Mouse (Mus musculus) liver, postnatal 0 days (tissue): ENCODE data around the gene Riox1. TPM values are rescaled to one million over a fixed set of nuclear protein-coding genes. Genes with fewer than 3 reads are reported as not detected.
A peak's percentile ranks its signal among the peaks of the same experiment; 100 is the strongest.

Experiments used
- ATAC-seq: fragments of 200-750 bp; cut with Nextera tagmentation; 2 replicates; pipeline ENCODE4 v1.8.0; 2017; ENCODE audit warnings: mild to moderate bottlenecking, moderate library complexity
- DNase-seq: peaks from one replicate; pipeline ENCODE4 v3.0.0-alpha.2; 2016
- H3K27ac ChIP-seq: fragments of 300-500 bp; sonication (generic); 2 replicates; pipeline ENCODE4 v1.5.1; 2014; ENCODE audit warnings: antibody characterized with exemption, moderate library complexity, mild to moderate bottlenecking, low read depth
- H3K27me3 ChIP-seq: fragments of 300-500 bp; sonication (generic); 2 replicates; pipeline ENCODE4 v1.6.1; 2014; ENCODE audit warnings: low read length, control low read depth, mixed read lengths; ENCODE audit not compliant: insufficient read depth
- H3K36me3 ChIP-seq: fragments of 300-500 bp; sonication (generic); replicated peaks from 2 replicates; pipeline ENCODE4 v1.6.1; 2014; ENCODE audit warnings: mild to moderate bottlenecking, control low read depth, low read length, moderate library complexity, mixed read lengths; ENCODE audit not compliant: insufficient read depth
- H3K4me1 ChIP-seq: fragments of 300-500 bp; sonication (generic); 2 replicates; pipeline ENCODE4 v1.6.1; 2014; ENCODE audit warnings: antibody characterized with exemption, mild to moderate bottlenecking, control low read depth; ENCODE audit not compliant: insufficient read depth
- H3K4me2 ChIP-seq: fragments of 300-500 bp; sonication (generic); 2 replicates; pipeline ENCODE4 v1.6.1; 2014; ENCODE audit warnings: low read depth, mild to moderate bottlenecking, low read length, moderate library complexity, mixed read lengths
- H3K4me3 ChIP-seq: fragments of 300-500 bp; sonication (generic); 2 replicates; pipeline ENCODE4 v1.5.1; 2014; ENCODE audit warnings: low read depth, low read length
- H3K9ac ChIP-seq: fragments of 300-500 bp; sonication (generic); replicated peaks from 2 replicates; pipeline ENCODE4 v1.6.1; 2014; ENCODE audit warnings: mild to moderate bottlenecking, moderate library complexity
- H3K9me3 ChIP-seq: fragments of 300-500 bp; sonication (generic); 2 replicates; pipeline ENCODE4 v1.6.1; 2016; ENCODE audit warnings: mild to moderate bottlenecking, control low read depth, low read length, mixed read lengths
- CTCF ChIP-seq: sonication (generic); IDR thresholded peaks from 2 replicates; pipeline ENCODE4 v1.5.1; 2016; ENCODE audit warnings: antibody characterized with exemption, low read depth
- EP300 ChIP-seq: IDR thresholded peaks from 2 replicates; pipeline ENCODE4 v1.6.1; 2016; ENCODE audit warnings: antibody characterized with exemption, low read depth, mild to moderate bottlenecking
- WGBS: fragments of 180-500 bp; shearing (Covaris S2); extraction: QIAGEN DNeasy Blood & Tissue Kit; methylation state at CpG from one replicate; pipeline ENCODE4 v1.1.7; 2014; ENCODE audit not compliant: insufficient replicate concordance; 5-methylcytosine and 5-hydroxymethylcytosine counted together
- polyA plus RNA-seq: library from polyadenylated mRNA; unstranded; fragments of >200 nt; fragmentation: Nextera tagmentation; extraction: Ambion mirVana; gene quantifications from 2 replicates; pipeline ENCODE4 v1.2.1, GENCODE M21; 2015

Gene Riox1
- polyA plus RNA-seq, 1 experiment from 2014 or later: 6.2 TPM

- Histone ChIP-seq H3K27ac (no peak overlapping the region), H3K36me3 (no peaks in the 10 kb centered on the region), H3K9ac (peak overlapping the region; percentile 79), H3K4me3 (peak overlapping the region; percentile 77), H3K27me3 (no peaks in the 10 kb centered on the region), H3K4me2 (peak overlapping the region; percentile 98), H3K4me1 (peaks cover 35% of the 10 kb centered on the region), H3K9me3 (no peaks in the 10 kb centered on the region)
- peak; percentile 26 for DNase-seq
- ATAC-seq: 0 out of 2 replicates have a peak, but pooled peaks have one; percentile 4
- WGBS: 39% methylated on average over 32 of the region's 32 CpGs
- no peak for TF ChIP-seq CTCF
- TF ChIP-seq EP300: no peak
Measured at GRCm38 (mm10) chr12:83951711-83952575, 1.5 kb downstream of the Riox1 start.

GRCm38 (mm10) chr12:83958278-83958677 lies 7.9 kb downstream of the Riox1 start:
- TF ChIP-seq EP300 (no peak), CTCF (no peak)
- Histone ChIP-seq H3K9me3 (no peaks in the 10 kb centered on the region), H3K4me2 (no peak overlapping the region), H3K9ac (no peak overlapping the region), H3K27ac (no peak overlapping the region), H3K4me1 (peaks cover 3% of the 10 kb centered on the region; the same call in 1 of the 2 replicates), H3K36me3 (no peaks in the 10 kb centered on the region), H3K4me3 (no peak overlapping the region), H3K27me3 (no peaks in the 10 kb centered on the region)
- 83% methylated on average over 9 of the region's 9 CpGs for WGBS
- ATAC-seq: no peak
- DNase-seq: no peak

DNA sequence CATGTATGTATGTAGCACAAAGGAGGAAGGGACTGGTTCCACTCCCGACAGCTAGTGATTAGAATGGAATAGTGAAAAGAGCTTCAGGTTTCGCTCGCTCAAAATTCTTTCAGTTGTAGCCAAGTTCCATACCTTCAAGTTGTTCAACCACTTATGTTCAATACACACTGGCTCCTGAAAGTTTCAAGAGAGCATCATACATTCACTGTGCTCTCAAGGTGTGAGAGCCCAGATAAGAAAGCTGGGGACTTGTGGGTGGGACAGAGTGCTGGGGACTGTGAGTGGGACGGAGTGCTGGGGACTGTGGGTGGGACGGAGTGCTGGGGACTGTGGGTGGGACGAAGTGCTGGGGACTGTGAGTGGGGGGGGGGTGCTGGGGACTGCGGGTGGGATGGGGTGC lies 14.8 kb downstream of the Riox1 start:
- Histone ChIP-seq H3K4me3 (no peak overlapping the region), H3K9ac (no peak overlapping the region), H3K27me3 (no peaks in the 10 kb centered on the region), H3K4me2 (no peak overlapping the region), H3K4me1 (no peaks in the 10 kb centered on the region), H3K27ac (no peak overlapping the region), H3K9me3 (no peaks in the 10 kb centered on the region), H3K36me3 (no peaks in the 10 kb centered on the region)
- 71% methylated on average over 7 of the region's 7 CpGs for WGBS
- ATAC-seq (no peak), DNase-seq (no peak)
- TF ChIP-seq CTCF: no peak
- TF ChIP-seq EP300: no peak

- Histone ChIP-seq H3K36me3 (no peaks in the 10 kb centered on the region), H3K4me3 (no peak overlapping the region), H3K27ac (no peak overlapping the region), H3K4me2 (no peak overlapping the region), H3K4me1 (no peaks in the 10 kb centered on the region), H3K27me3 (no peaks in the 10 kb centered on the region), H3K9ac (no peak overlapping the region), H3K9me3 (no peaks in the 10 kb centered on the region)
- peak; percentile 70 for ATAC-seq
- WGBS: 36% methylated on average over 2 of the region's 2 CpGs
- TF ChIP-seq EP300 (no peak), CTCF (peak; percentile 75)
- DNase-seq: peak; percentile 34
Measured at GRCm38 (mm10) chr12:83972117-83972516, 21.7 kb downstream of the Riox1 start.

- H3K4me1 ChIP-seq: no peaks in the 10 kb centered on the region
- H3K27ac ChIP-seq: no peak overlapping the region
- H3K36me3 ChIP-seq: no peaks in the 10 kb centered on the region
- WGBS: 77% methylated on average over 6 of the region's 6 CpGs
- no peak overlapping the region for H3K9ac ChIP-seq
- no peak overlapping the region for H3K4me2 ChIP-seq
- no peaks in the 10 kb centered on the region for H3K9me3 ChIP-seq
- TF ChIP-seq EP300 (no peak), CTCF (no peak)
- DNase-seq (no peak), ATAC-seq (no peak)
- no peak overlapping the region for H3K4me3 ChIP-seq
- H3K27me3 ChIP-seq: no peaks in the 10 kb centered on the region
Measured at GRCm38 (mm10) chr12:83978862-83979261, 28.5 kb downstream of the Riox1 start.

- Histone ChIP-seq H3K4me2 (no peak overlapping the region), H3K36me3 (no peaks in the 10 kb centered on the region), H3K27me3 (no peaks in the 10 kb centered on the region), H3K9ac (no peak overlapping the region), H3K4me1 (peaks cover 3% of the 10 kb centered on the region; the same call in 1 of the 2 replicates), H3K27ac (no peak overlapping the region), H3K4me3 (no peak overlapping the region), H3K9me3 (no peaks in the 10 kb centered on the region)
- TF ChIP-seq CTCF (no peak), EP300 (no peak)
- DNase-seq: no peak
- ATAC-seq: peak; percentile 44; the same call in 1 of the 2 replicates
- WGBS: 72% methylated on average over 4 of the region's 4 CpGs
Measured at GRCm38 (mm10) chr12:83981615-83982014, 31.2 kb downstream of the Riox1 start.
